Mouse (Mus musculus): ENCODE results near the gene Skor1.

- TF ChIP-seq CTCF (IDR thresholded peaks at IDR 0.05; ENCODE audit: insufficient read depth, low read length) (no peak), POLR2A (IDR thresholded peaks at IDR 0.05; ENCODE audit: borderline replicate concordance, extremely low read depth, low read depth, low read length) (no peak)
Measured at GRCm38 (mm10) chr9:63171951-63172350, 23.2 kb upstream of the Skor1 start.
